Mouse (Mus musculus): ENCODE data around the gene Zc3h13. TPM values are rescaled to one million over a fixed set of nuclear protein-coding genes. Genes with fewer than 3 reads are reported as not detected.

Zc3h13 gene
- total RNA-seq, 1 experiment from 2014 or later, result 34.9 TPM

Other genes starting within 250 kb of the Zc3h13 start
- gene Lrrc63, start 153.5 kb upstream of the Zc3h13 start, total RNA-seq (2017), result 0.19 to 0.64 TPM (median 0.49 TPM) in 3 replicates
- gene Lcp1, start 153.3 kb upstream of the Zc3h13 start, total RNA-seq (2017), result 842 to 930 TPM (median 888 TPM) in 3 replicates
- gene Cpb2, start 42.1 kb upstream of the Zc3h13 start, total RNA-seq (2017), result not detected in 3 replicates
- not detected in 3 replicates for gene Siah3, start 171.6 kb downstream of the Zc3h13 start, total RNA-seq (2017)